Mouse (Mus musculus) embryonic fibroblast, embryonic 13.5 days (primary cell): ENCODE measurements around the gene Insig2.

Experiments used
- CTCF ChIP-seq: IDR thresholded peaks from 2 replicates; pipeline ENCODE4 v1.5.1; 2011; ENCODE audit warnings: mild to moderate bottlenecking, control low read depth, low read length, moderate library complexity, borderline replicate concordance; ENCODE audit not compliant: insufficient read depth
- POLR2A ChIP-seq: IDR thresholded peaks from 2 replicates; pipeline ENCODE4 v1.6.1; 2011; ENCODE audit warnings: low read depth, mild to moderate bottlenecking, control low read depth, low read length, moderate library complexity

GRCm38 (mm10) chr1:121359680-121360079, 27.3 kb upstream of the Insig2 start:
- TF ChIP-seq CTCF (no peak), POLR2A (no peak)
